Mouse (Mus musculus): ENCODE measurements at regions not wholly inside any gene's neighbourhood (a gene's known extent, or its start where the extent isn't known, plus 50 kb on each side); places are given as distances from the start of the nearest gene placed in this dataset.

- TF ChIP-seq CTCF (IDR thresholded peaks at IDR 0.05; ENCODE audit: low read depth) (no peak), EP300 (IDR thresholded peaks at IDR 0.05; ENCODE audit: low read depth) (no peak)
These were observed 74.9 kb upstream of the Shisa3 start for GRCm38 (mm10) chr5:67532756-67533255.
